In the genomic region with DNA sequence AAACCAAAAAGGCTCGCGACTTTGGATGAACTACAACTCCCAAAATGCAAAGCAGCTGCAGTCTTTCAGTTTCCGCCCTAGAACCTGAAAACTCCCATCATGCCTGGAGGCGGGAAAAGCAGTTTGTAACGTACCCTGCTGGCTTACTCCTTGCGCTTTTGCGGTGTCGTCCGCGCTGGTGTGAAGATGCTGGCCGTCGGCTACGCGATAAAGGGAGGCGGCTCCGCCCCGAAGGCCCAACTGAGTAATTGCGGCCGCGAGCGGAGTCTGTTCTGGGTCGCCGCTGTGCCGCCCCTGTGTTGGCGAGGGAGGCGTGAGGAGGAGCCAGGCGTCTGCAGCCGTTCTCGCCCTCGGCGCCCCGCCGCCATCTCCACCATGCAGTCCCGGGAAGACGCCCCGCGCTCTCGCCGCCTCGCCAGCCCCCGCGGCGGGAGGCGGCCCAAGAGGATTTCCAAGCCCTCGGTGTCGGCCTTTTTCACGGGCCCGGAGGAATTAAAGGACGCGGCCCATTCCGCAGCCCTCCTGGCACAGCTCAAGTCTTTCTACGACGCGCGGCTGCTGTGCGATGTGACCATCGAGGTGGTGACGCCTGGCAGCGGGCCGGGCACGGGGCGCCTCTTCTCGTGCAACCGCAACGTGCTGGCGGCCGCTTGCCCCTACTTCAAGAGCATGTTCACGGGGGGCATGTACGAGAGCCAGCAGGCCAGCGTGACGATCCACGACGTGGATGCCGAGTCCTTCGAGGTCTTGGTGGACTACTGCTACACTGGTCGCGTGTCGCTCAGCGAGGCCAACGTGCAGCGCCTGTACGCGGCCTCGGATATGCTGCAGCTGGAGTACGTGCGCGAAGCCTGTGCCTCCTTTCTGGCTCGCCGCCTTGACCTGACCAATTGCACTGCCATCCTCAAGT, we compare ENCODE assay signal across 8 mouse cellular contexts. TPM values are rescaled to one million over a fixed set of nuclear protein-coding genes. Genes with fewer than 3 reads are reported as not detected.
A peak's percentile ranks its signal among the peaks of the same experiment; 100 is the strongest.
DNase-seq lines count a peak whose midpoint lies in the region; ATAC-seq lines count a peak whose summit lies in the region.
"Not testable (repeated sequence)": the region's sequence is repeated elsewhere in the genome, so short reads cannot be mapped to it uniquely, and the experiment has no call there.

A gene (plus strand): TSS at position 155 of the 910 bp plus-strand sequence.

- H3K4me2 ChIP-seq in hindbrain, embryonic 14.5 days (replicated peaks) = peak within 1 kb of the TSS; percentile 57

- WGBS in hindbrain, embryonic 14.5 days = under 1% methylated on average over 32 of the region's 89 CpGs

- not testable (repeated sequence) for H3K9me3 ChIP-seq in hindbrain, embryonic 14.5 days (ENCODE audit: control insufficient read depth, low read length)

- H3K27ac ChIP-seq in hindbrain, embryonic 14.5 days = not testable (repeated sequence)

- H3K36me3 ChIP-seq in hindbrain, embryonic 14.5 days (replicated peaks; ENCODE audit: control insufficient read depth, insufficient read depth) = not testable (repeated sequence)

- peak; percentile 91 for DNase-seq in ZHBTc4 (ENCODE audit: low read depth, low spot score)
- peak; percentile 28 to 70 for DNase-seq in cerebellum, postnatal 4 days (ENCODE audit: low spot score in 2 of 2)
- peak; percentile 76 to 84 for DNase-seq in frontal cortex, postnatal 36 days (ENCODE audit: low spot score in 2 of 2)
- peak; percentile 94 for DNase-seq in hindbrain, embryonic 14.5 days (ENCODE audit: low spot score)
- peak; percentile 57 to 60 for DNase-seq in layer of hippocampus, postnatal 25 days (ENCODE audit: extremely low spot score in 1 of 2, low spot score in 1 of 2)
- peak; percentile 74 for DNase-seq in lung, postnatal 14 days
- peak; percentile 67 for DNase-seq in ovary, postnatal 36 days (ENCODE audit: low spot score)
- DNase-seq in thymus, postnatal 14 days = peak; percentile 81

- peak; percentile 93 for ATAC-seq in hindbrain, embryonic 14.5 days (ENCODE audit: low FRiP score)

- not testable (repeated sequence) for H3K27me3 ChIP-seq in hindbrain, embryonic 14.5 days (ENCODE audit: control insufficient read depth, insufficient read depth, low read length)

- peak within 1 kb of the TSS; percentile 47 for H3K4me3 ChIP-seq in hindbrain, embryonic 14.5 days (replicated peaks; ENCODE audit: low read length)

- H3K9ac ChIP-seq in hindbrain, embryonic 14.5 days = peak within 1 kb of the TSS; percentile 35; the same call in 1 of the 2 replicates

- not testable (repeated sequence) for H3K4me1 ChIP-seq in hindbrain, embryonic 14.5 days (replicated peaks; ENCODE audit: control insufficient read depth, insufficient read depth, low read length)

RNA-seq across cellular contexts. Expression of the gene that starts here (rescaled TPM):
- polyA plus RNA-seq in hindbrain, embryonic 14.5 days (2014; fragmentation: Nextera tagmentation; extraction: Ambion mirVana) = 1.9 and 2.3 TPM in 2 replicates
- 1 to 10 TPM in 1 of 2 experiments, under 1 TPM in 1; 0.96 to 1.4 TPM for total RNA-seq in layer of hippocampus, postnatal 25 days (2021)
